Mouse (Mus musculus): ENCODE measurements around the gene Plcl2. TPM values are rescaled to one million over a fixed set of nuclear protein-coding genes. Genes with fewer than 3 reads are reported as not detected.
"Not testable (repeated sequence)": the region's sequence is repeated elsewhere in the genome, so short reads cannot be mapped to it uniquely, and the experiment has no call there.

The Plcl2 gene
- total RNA-seq, 2 experiments from 2014 or later: 91.8 to 94.5 TPM

DNA sequence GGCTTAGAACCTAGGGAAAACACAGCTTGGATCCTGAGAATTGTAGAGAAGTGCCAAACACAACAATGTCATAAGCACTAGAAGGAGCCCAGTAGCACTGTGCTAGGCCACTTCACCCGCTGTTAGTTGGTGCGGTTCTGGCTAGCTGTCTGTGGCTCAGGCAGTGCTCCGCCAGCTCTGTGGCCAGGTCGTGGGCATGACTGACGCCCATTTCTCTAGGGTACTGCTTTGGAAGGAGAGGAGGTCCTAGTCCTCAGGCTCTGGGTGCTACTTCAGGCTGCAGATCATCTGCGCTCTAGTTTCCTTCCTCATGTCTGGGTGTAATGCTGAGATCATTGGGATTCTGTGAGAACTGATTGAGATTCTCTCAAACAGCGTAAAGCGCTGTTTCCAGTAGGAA lies 20.9 kb downstream of the Plcl2 start:
- no peak for DNase-seq (ENCODE audit: low spot score in 2 of 2)

DNA sequence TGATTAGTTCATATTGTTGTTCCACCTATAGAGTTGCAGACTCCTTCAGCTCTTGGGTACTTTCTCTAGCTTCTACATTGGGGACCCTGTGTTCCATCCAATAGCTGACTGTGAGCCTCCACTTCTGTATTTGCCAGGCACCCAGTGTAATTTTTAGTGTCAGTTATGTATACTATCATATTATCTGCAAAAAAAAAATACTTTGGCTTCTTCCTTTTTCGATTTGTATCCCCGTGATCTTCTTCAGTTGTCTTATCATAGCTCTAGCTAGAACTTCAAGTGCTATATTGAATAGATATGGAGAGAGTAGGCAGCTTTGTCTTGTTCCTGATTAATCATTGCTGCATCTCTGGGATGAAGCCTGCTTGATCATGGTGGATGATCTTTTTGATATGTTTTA lies 25.7 kb downstream of the Plcl2 start:
- DNase-seq (ENCODE audit: low spot score in 2 of 2): not testable (repeated sequence)

DNA sequence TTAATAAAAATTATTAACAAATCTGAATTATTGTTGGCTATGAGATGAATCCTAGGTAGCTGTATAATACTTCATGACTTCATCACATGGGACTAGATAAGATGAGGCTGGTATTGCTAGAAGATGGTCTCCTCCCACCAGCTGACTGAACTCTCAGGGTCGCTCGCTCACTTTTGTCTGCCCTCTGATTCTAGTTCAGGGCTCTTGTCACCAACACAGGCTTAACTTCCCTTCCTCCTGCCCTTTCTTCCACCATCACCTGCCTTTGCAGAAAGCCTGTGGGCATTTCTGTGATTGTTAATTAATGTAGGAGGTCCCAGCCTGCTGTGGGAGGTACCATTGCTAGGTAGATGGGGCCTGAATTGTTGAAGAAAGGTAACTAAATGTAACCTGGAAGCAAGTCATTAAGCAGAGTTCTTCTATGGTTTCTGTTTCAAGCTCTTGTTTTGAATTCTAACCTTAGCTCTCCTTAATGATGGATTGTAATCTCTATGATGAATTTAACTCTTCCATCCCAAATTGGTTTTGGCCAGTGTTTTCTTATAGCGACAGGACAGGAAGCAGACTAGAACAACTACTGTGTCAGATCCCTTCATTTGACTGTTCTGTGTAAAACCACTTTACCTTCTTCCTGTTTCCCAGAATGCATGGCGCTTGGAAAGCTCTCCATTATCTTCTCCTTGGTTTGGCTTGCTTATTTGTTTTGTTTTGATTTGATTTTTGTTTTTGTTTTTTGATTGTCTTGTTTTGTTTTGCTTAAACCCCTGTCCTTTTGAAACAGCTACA lies 27.4 kb downstream of the Plcl2 start:
- no peak for DNase-seq (ENCODE audit: low spot score in 2 of 2)

DNA sequence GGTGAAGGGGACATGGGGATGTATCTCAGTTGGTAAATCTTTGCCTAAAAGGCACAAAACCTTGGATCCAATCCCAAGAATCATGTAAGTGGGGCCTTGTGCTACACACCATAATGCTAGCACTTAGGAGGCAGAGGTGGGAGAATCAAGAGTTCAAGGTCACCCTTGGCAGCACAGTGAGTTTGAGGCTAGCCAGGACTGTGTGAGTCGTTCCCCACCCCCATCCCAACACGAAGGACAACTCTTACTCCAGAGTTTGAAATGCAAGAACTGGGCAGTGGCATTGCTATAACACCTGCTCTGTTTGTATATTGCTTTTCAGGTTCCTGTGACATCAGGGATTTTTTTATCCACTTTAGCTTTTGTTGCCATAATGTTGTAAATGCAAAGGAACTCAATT lies 28.6 kb downstream of the Plcl2 start:
- DNase-seq (ENCODE audit: low spot score in 2 of 2): no peak

DNA sequence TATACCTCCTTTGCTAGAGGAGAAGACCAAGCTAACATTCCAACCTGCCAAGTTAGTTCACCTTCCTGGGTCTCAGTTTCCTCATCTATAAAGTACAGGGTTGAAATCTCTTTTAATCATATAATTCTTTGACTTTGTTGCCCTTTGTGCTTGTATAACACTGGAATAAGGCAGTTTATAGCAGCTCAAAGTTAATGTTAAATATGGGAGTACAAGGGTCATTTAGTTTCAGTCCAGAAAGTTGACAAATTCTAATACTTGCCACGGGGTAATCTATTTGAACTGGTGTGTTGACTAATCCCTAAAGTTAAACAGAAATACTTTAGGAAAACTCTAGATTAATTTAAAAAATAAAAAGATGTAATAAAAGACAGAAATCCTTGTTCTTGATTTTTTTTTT lies 35.7 kb downstream of the Plcl2 start:
- no peak for DNase-seq (ENCODE audit: low spot score in 2 of 2)

DNA sequence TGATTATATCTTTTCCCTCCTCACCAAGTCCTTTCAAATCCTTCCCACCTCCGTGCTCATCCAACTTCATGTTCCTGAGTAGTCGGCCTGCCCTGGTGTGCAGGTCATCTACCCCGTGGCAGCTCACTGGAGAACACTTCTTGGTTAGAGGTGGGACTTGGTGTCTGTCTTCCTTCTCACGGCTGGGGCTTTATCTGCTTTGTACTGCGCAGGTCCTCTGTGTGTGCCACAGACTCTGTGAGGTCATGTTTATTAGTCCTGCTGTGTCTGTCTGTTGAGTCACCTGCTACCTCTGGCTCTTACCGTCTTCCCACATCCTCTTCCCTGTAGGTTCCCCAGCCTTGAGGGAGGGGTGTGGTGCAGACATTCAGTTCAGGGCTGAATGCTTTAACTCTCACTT lies 36.1 kb downstream of the Plcl2 start:
- DNase-seq (ENCODE audit: low spot score in 2 of 2): no peak

DNA sequence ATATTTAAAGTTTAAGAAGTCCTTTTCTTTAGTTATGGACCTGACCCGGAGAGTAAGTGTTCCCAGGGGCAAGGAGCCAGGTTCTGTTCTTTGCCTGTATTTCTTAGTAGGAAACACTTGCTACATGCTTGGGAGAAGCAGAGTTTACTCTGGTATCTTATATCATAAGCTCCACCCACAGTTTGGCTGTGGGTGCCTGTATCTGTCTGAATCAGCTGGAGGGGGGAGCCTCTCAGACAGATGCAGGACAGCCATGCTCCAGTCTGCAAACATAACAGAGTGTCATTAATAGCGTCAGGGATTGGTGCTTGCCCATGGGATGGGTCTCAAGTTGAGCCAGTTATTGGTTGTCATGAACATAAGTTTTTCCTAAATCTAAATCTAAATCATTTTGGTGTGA lies 42.9 kb downstream of the Plcl2 start:
- no peak for DNase-seq (ENCODE audit: low spot score in 2 of 2)

DNA sequence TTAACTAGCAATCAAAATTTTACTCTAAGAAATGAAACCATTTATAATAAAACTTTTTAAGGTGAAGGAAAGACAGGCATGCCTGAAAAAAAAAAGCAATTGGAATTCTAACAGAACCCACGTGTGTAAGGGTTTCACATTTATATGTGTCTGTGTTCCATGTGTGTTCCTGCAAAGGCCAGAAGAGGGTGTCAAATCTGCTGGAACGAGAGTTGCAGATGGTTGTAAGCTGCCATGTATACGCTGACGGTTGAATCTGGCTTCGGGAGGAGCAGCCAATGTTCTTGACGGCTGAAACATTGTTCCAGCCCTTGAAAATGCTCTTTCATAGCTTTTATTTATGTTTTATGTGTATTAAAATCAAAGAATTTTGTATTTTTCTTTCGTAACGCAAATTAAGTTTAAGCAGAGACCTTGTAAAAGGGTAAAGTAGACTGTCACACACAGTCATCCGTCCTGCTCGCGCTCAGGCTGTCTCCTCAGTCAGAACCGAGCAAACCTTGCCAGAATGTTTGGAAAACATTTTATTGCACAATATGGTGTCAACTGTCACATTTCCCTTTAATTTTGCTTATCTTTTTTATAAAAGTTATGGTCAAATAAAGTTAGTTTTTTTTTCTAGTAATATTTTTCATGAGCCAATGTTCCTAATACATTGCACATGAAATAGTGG lies 48.5 kb downstream of the Plcl2 start:
- DNase-seq (ENCODE audit: low spot score in 2 of 2): no peak

DNA sequence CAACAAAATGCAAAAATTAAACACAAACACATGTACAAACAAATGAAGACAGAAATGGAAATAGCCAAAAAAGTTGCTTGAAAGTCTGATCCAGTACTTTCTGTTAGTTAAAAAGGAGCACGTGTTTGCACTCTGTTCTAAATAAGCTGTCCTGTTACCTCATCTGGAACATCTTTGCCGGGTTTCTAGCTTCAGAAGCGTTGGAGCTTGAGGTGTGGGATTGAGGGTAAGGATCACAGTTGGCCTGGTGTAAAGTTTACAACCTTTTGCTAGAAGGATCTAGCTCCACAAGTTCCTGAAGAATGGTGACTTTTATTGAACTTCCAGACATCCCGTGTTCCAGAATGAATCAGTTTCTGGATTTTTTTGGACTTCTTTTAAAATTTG lies 49.0 kb downstream of the Plcl2 start:
- DNase-seq (ENCODE audit: low spot score in 2 of 2): no peak

DNA sequence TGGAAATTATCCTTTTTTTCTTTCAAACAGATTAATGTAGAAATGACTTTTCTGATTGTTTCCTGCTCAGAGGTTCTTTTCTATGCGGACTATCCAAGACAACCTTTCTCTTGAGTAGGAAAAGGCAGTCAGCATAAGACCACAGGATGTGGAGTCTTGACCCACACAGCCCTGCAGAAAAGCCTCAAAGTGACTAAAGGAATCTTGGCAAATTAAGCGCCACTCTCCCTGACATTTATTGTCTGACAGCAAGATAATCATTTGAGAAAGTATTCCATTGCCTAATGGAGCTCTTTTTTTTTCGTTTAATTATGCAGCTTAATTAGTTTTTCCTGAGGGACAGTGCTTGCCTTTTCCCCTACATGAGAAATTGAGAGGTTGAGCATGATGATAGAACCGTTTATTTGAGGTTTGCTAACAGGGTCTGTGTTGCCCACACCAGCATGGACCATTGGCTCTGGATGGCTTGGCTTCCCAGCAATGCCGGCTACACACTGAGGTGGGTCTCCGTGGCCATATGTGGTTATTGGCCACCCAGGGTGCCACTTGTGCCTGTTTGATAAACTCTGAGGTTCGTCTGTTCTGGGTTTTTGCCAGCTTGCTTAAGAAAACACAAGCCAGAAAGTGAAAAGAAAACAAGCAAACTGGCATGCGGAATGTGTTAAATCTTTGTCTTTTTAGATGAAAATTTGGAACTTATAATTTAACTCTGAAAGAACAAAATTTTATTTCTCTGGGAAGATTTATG lies 56.3 kb downstream of the Plcl2 start:
- no peak for DNase-seq (ENCODE audit: low spot score in 2 of 2)

DNA sequence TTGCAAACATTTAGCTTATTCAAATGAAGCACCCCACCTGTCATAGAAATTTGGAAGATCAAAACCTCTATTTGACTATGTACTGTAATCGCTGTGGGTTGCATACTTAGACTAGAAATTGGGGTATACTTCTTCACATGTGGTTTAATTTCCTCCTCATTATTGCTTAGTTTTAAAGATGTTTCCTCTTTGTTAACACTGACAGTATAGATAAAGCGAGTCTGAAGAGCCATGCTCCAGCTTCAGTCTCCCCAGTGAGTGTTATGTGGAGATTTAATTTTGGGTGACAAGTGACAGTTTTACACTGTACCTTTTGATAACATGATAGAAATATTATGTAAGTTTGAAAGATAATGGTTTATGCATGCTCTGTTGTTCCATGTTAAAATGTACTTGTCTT lies 59.6 kb downstream of the Plcl2 start:
- no peak for DNase-seq (ENCODE audit: low spot score in 2 of 2)

DNA sequence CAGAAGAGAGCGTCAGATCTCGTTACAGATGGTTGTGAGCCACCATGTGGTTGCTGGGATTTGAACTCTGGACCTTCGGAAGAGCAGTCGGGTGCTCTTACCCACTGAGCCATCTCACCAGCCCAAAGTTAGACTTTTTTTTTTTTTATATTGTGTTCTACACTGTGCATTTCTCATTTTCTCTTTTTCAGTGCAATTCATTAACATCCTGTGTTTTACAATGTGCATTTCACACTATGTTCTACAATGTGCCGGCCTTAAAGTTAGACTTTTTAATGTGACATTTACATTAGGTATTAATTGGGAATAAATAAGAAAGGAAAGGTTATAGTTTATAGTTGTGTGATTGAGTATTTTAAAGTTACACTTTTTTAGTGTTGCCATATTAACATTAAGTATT lies 61.0 kb downstream of the Plcl2 start:
- DNase-seq (ENCODE audit: low spot score in 2 of 2): not testable (repeated sequence)

DNA sequence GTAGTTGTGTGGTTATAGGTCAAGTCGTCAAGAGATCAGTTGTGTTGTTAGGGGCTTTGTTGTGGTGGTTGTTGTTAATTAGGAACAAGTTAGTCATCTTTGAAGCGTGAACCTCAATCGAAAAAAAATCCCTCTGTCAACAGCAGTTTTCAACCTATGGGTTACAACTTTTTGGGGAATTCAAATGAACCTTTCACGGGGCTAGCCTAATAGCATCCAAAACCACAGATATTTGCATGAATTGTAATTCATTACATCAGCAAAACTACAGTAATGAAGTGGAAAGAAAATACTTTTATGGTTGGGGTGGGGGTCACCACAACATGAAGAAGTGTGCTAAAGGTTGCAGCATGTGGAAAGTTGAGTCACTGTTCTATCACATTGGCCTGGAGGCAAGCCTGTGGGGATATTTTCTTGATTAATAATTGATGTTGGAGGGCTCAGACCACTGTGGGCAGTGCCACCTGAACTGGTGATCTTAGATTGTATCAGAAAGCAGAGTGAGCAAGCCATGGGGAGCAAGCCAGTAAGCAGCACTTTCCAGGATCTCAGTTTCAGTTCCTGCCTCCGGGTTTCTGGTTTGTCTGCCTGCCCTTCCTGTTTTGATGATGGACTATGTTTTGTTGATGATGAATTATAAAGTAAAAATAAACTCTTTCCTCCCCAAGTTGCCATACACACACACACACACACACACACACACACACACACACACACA lies 61.6 kb downstream of the Plcl2 start:
- no peak for DNase-seq (ENCODE audit: low spot score in 2 of 2)

DNA sequence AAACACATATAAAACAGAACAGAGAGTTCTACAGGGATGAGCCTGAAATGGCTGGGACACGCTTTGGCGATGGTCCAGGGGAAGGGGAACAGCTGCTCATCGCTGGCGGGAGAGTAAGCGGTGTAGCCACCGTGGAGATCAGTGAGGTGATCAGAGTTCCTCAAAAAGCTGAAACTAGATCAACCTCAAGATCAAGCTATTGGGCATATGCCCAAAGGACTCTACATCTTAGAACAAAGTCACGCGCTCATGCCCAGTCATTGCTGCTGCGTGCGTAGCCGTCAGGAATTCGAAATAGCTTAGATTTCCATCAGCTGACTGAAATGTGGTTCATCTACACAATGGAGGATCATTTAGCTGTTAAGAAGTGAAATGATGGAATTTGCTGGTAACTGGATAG lies 65.0 kb downstream of the Plcl2 start:
- no peak for DNase-seq (ENCODE audit: low spot score in 2 of 2)

DNA sequence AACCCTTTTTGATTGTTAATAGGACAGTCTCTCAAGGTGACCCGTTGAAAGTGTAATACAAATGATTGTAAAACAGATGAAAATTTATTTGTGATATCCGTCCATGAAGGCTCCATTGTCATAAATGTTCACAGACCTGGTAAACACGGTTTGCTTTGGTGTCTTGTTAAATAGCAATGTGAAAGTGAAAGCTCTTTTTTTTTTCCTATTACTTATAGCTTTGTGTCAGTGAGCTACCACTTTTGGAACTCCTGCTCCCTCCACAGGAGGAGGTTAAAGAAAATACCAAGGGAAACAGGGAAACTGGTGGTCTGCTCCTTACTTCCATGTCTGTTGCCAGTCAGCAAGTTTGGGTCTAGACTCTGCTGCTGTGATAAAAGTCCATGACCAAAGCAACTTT lies 71.2 kb downstream of the Plcl2 start:
- no peak for DNase-seq (ENCODE audit: low spot score in 2 of 2)

DNA sequence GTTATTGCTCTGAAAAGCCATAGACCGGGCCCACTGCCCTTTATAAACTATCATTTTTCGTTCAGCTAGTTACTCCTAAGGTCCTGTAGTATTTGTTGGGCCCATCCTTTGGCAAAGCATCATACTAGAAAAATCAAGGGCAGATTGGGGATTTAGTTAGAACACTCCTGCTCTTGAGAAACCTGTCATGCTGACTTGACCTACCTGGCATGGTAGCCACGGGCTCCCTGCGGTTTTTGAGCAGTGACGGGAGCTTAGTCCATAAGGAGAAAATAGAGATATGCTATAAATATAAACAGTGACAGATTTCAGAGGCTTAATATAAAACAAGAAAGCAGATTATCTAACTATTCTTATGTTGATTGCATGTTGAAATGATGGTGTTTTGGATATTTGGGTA lies 77.6 kb downstream of the Plcl2 start:
- DNase-seq (ENCODE audit: low spot score in 2 of 2): no peak

DNA sequence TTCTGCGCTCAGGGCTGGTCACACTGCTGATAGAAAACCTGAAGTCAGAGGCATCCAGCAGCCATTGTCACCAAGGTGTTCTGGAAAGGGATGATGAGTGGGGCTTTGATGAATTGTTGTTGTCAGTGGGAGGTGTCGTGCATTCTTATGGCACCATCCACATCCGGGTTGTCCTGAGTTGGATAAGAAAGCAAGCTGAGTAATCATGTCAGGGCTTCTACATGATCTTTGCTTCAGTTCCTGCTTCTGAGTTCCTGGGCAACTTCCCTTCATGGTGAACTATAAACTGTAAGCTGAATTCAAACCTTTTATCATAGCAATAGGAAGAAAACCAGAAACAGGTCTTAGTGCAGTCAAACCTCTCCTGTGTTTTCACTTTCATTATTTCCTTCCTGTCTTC lies 78.7 kb downstream of the Plcl2 start:
- no peak for DNase-seq (ENCODE audit: low spot score in 2 of 2)

DNA sequence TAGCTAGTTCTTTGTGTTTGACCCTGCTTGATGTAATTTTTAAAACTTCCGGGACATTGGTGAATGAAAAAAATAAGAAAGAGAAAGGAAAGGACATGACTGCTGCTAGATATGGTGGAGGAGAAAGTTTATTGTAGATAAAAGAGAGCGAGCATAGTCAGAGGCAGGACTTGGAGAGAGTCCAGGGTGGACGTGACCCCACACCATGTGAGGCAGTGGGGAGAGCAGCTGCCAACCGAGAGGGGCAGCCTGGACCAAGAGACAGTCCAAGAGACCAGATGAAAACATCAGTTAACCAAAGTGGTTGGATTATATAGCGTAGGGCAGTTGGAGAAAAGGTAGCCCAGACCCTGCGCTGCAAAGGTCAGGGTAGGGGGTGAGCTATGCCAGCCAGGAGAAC lies 91.0 kb downstream of the Plcl2 start:
- no peak for DNase-seq (ENCODE audit: low spot score in 2 of 2)

DNA sequence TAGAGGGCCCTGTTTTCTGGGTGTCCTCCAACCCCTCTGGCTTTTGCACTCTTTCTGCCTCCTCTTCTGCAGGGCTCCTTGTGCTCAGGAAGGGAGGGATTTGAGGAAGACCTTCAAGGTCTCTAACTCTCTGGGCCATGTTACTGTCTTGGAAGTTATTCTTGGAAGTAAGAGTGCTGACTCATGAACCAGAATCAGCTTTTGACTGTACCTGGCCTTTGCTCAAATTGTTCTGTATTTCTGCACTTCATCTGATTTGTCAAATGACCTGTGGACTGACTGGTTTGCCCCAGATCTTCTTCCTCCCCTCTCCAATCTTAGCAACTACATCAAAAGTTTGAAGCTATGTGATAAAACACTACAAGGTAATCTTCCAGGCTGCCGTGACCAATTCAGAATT lies 91.5 kb downstream of the Plcl2 start:
- no peak for DNase-seq (ENCODE audit: low spot score in 2 of 2)

DNA sequence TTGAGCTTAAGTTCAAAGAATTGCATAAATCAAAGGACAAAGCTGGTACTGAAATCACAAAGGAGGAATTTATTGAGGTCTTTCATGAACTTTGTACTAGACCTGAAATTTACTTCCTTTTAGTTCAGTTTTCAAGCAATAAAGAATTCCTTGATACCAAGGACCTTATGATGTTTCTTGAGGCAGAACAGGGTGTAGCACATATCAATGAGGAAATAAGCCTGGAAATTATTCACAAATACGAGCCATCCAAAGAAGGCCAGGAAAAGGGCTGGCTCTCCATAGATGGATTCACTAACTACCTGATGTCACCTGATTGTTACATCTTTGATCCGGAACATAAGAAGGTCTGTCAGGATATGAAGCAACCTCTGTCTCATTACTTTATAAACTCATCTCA lies 97.7 kb downstream of the Plcl2 start:
- DNase-seq (ENCODE audit: low spot score in 2 of 2): no peak

DNA sequence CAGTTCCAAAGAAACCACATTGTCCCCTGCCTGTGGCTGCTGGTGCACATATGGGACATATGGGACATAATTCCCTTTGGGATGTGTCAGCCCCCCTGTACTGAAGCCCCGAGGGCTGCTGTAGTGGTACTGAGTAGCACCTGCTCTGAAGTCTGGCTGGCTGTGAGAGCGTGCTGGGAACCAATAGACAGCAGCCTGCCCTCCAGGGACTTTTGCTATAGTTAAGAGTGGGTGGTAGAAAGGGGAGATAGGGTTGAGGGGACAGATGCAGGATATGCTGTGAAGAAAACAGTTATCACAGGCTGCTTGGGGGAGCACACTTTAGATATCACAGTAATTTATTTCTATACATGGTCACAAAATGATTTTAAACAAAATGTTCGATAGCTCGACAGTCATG lies 100.7 kb downstream of the Plcl2 start:
- no peak for DNase-seq (ENCODE audit: low spot score in 2 of 2)

Measured in left cerebral cortex, adult 18-20 months (tissue).